Mouse (Mus musculus) heart, adult 2 months (tissue): ENCODE results near the gene Csrp1.

ENCODE experiments used
- CTCF ChIP-seq: fragments of 200-600 bp; IDR thresholded peaks from 2 replicates; pipeline ENCODE4 v1.8.1; 2022; ENCODE audit warnings: antibody characterized with exemption, mild to moderate bottlenecking, moderate library complexity
- EP300 ChIP-seq: fragments of 200-500 bp; IDR thresholded peaks from 2 replicates; pipeline ENCODE4 v1.6.1; 2011; ENCODE audit warnings: low read depth, low read length, control low read depth; ENCODE audit not compliant: insufficient read depth
- POLR2A ChIP-seq: fragments of 200-500 bp; IDR thresholded peaks from 2 replicates; pipeline ENCODE4 v1.6.1; 2011; ENCODE audit warnings: mild to moderate bottlenecking, low read depth, low read length, control low read depth; ENCODE audit not compliant: insufficient read depth

DNA sequence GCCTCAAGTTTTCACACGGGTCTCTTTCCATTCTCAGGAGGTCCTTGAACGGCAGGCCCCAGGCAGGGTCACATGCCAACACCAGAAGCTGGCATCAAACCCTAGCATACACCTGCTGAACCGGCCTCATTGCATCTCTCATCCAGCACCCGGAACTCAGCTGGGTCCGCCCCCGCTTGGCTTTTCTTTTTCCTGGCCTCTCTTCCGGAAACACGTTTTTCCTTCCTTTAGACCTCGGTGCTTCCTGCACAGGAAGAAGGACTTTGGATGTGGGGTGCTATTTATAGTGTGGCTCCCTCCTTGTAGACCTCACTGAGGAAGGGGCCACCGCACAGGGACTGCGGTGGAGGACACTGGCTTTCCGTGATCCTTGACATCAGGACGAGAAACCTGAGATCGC is 46.4 kb upstream of the Csrp1 start:
- TF ChIP-seq POLR2A (no peak), CTCF (no peak), EP300 (peak; percentile 75)
